Mouse (Mus musculus) embryo, embryonic 10.5 days (tissue): ENCODE measurements at regions not wholly inside any gene's neighbourhood (a gene's known extent, or its start where the extent isn't known, plus 50 kb on each side); places are given as distances from the start of the nearest gene placed in this dataset.

Experiments used
- DNase-seq: peaks from one replicate; pipeline ENCODE4 v3.0.0-alpha.2; 2015; ENCODE audit warnings: low spot score

GRCm38 (mm10) chr7:89088141-89088540 is 315.9 kb downstream of the Tmem135 start:
- DNase-seq = no peak

GRCm38 (mm10) chr7:89086348-89086747 is 317.7 kb downstream of the Tmem135 start:
- DNase-seq = peak; percentile 68

- DNase-seq = no peak
Observed at GRCm38 (mm10) chr7:89073939-89074690, 329.9 kb downstream of the Tmem135 start.

GRCm38 (mm10) chr7:89070030-89070429 is 334.0 kb downstream of the Tmem135 start:
- no peak for DNase-seq

GRCm38 (mm10) chr7:89064462-89064861 is 339.6 kb downstream of the Tmem135 start:
- no peak for DNase-seq

- peak; percentile 12 for DNase-seq
Observed at GRCm38 (mm10) chr7:89063630-89064029, 340.4 kb downstream of the Tmem135 start.

GRCm38 (mm10) chr7:89054494-89054893 is 349.5 kb downstream of the Tmem135 start:
- no peak for DNase-seq

- DNase-seq = no peak
Observed at GRCm38 (mm10) chr7:89051240-89051639, 352.8 kb downstream of the Tmem135 start.

- no peak for DNase-seq
Observed at GRCm38 (mm10) chr7:89046405-89047217, 357.4 kb downstream of the Tmem135 start.

GRCm38 (mm10) chr7:89042977-89043376 is 361.0 kb downstream of the Tmem135 start:
- no peak for DNase-seq

GRCm38 (mm10) chr7:89041287-89041686 is 362.7 kb downstream of the Tmem135 start:
- no peak for DNase-seq

GRCm38 (mm10) chr7:89040139-89040538 is 363.9 kb downstream of the Tmem135 start:
- DNase-seq = peak; percentile 21

- no peak for DNase-seq
Observed at GRCm38 (mm10) chr7:89035138-89035996, 368.7 kb downstream of the Tmem135 start.

- no peak for DNase-seq
Observed at GRCm38 (mm10) chr7:89023230-89024030, 380.6 kb downstream of the Tmem135 start.

- no peak for DNase-seq
Observed at GRCm38 (mm10) chr7:88998815-88999392, 405.1 kb downstream of the Tmem135 start.

GRCm38 (mm10) chr7:88997815-88998477 is 406.1 kb downstream of the Tmem135 start:
- no peak for DNase-seq

- DNase-seq = no peak
Observed at GRCm38 (mm10) chr7:88974436-88974835, 429.6 kb downstream of the Tmem135 start.

GRCm38 (mm10) chr7:88960841-88961240 is 443.2 kb downstream of the Tmem135 start:
- no peak for DNase-seq

GRCm38 (mm10) chr7:88960190-88960589 is 443.8 kb downstream of the Tmem135 start:
- no peak for DNase-seq

- DNase-seq = no peak
Observed at GRCm38 (mm10) chr7:88959332-88960124, 444.5 kb downstream of the Tmem135 start.
